Mouse (Mus musculus) lung, adult 2 months (tissue): ENCODE measurements around the gene Mylip.

Source experiments
- CTCF ChIP-seq: fragments of 200-500 bp; IDR thresholded peaks from 2 replicates; pipeline ENCODE4 v1.5.1; 2011; ENCODE audit warnings: mild to moderate bottlenecking, low read length, control low read depth; ENCODE audit not compliant: insufficient read depth
- POLR2A ChIP-seq: fragments of 200-500 bp; IDR thresholded peaks from 2 replicates; pipeline ENCODE4 v1.6.1; 2011; ENCODE audit warnings: low read depth, mild to moderate bottlenecking, control low read depth, low read length, borderline replicate concordance; ENCODE audit errors: extremely low read depth

DNA sequence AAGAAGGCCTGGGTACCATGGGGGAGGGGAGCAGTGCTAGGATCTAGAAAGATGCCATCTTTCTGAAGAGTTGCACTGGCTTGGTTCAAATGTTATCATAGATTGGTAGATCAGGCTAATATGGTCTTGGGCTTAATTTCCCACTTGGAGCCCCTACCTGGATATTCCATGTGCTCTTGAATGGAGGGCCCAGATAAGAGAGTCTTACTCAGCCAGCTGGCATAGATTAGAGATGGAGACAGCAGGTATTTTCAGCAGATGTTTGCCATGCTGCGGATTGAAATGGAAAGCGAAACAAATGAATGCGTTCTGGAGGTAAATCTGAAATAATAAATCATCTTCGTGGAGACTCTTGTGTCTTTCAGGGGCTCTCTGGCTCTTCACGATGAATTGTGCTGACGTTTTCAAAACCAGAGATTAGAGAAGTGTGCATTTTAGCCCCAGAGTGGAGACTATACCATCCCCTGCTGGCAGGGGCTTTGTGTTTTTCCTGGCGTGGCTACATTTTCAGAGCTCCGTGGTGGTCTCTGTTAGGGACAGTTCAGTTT lies 4.8 kb downstream of the Mylip start:
- TF ChIP-seq CTCF (no peak), POLR2A (no peak)
